Mouse (Mus musculus) brain, embryonic 14.5 days (tissue): Measurements from ENCODE around the gene Nat8f1.
"Not testable (repeated sequence)": the region's sequence is repeated elsewhere in the genome, so short reads cannot be mapped to it uniquely, and the experiment has no call there.

ENCODE experiments used
- CTCF ChIP-seq: fragments of 200-500 bp; IDR thresholded peaks from 2 replicates; pipeline ENCODE4 v1.5.1; 2012; ENCODE audit warnings: inconsistent platforms, mild to moderate bottlenecking, moderate library complexity, borderline replicate concordance; ENCODE audit not compliant: insufficient read depth, insufficient read length; ENCODE audit errors: extremely low read depth
- POLR2A ChIP-seq: fragments of 200-500 bp; IDR thresholded peaks from 2 replicates; pipeline ENCODE4 v1.6.1; 2012; ENCODE audit warnings: mild to moderate bottlenecking, inconsistent platforms, borderline replicate concordance; ENCODE audit not compliant: poor library complexity, insufficient read depth, insufficient read length, severe bottlenecking; ENCODE audit errors: extremely low read depth

DNA sequence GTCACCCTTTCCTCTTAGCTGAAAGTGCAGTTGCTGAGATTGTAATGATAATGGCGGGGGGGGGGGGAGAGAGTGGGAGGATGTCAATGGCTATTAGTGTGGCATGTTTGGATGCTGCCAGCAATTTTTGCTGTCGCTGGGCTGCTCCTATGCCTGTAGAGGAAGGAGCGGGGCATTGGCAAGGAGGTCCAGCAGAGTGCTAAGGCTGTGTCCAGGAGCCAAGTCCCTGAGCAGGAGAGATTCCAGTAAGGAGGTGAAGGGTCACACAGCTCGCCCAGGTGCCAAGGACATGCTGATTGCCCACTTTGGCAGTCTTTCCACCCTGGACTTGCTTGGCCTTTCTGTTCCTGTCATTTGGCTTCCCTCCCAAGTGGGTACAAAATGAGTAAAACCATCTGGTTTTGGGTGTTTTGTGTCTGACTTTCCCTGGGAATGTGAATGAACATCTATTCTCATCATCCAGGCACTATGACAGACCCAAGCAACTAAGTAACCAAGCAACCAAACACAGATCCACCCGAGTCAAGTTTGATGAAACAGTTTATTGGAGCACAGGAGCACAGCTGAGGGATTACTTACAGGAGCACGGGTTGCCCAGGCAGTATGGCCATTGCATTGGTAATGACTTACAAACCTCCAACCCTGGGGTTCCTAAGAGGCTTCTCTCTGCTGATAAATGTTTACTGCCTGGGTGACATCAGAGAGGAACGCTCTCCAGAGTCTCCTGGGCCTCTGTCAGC is 50.4 kb downstream of the Nat8f1 start:
- not testable (repeated sequence) for TF ChIP-seq POLR2A, CTCF
